Mouse (Mus musculus) adrenal gland (tissue): ENCODE measurements around the gene Pkd1.

Experiments used
- intact Hi-C: fragments of 180-260 bp; cut with DNase I; formaldehyde crosslinking; loops from one replicate; pipeline ENCODE4 v1.15.1; 2025
- long read RNA-seq, 2 experiments: library from polyadenylated mRNA; unstranded; transcript quantifications; one replicate each; pipeline ENCODE4 v2.0.0; 2020; ENCODE audit warnings: borderline replicate concordance in 1 of 2; ENCODE audit not compliant: insufficient replicate concordance in 1 of 2

The Pkd1 gene
- long read RNA-seq, experiment 1, partial matches to known transcripts = 2 of 6 reads
- long read RNA-seq, experiment 1, other reads (novel, unspliced or antisense) = 4 of 6 reads
- long read RNA-seq, experiment 2, partial matches to known transcripts = 5 of 10 reads
- long read RNA-seq, experiment 2, other reads (novel, unspliced or antisense) = 5 of 10 reads

- intact Hi-C loops = loop anchor here (5.0 kb wide), 1 partner anchor 102 kb away; the partner anchor contains the start of gene Slc9a3r2
Observed at GRCm38 (mm10) chr17:24549618-24550415, at the start of gene Pkd1. Gene Pkd1, plus strand, starts transcription at chr17:24549834.

DNA sequence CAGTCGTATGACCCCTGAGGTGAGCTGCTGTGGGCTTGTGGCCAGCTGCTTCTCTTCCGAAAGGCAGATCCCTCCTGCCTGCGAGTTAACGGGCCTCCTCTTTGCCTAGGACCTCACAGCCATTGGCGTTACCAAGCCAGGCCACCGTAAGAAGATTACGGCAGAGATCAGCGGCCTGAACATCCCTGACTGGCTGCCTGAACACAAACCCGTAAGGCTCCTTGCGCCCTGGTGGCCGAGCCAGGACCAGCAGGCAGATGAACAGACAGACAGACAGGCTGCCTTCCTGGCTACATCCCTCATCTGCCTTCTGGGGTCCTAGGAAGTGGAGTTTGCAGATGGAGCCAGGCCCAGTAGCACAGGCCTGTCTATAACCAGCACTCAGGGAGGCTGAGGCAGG, 47.4 kb upstream of the Pkd1 start:
- intact Hi-C loops = no loop called here

- intact Hi-C loops = no loop called here
Observed at GRCm38 (mm10) chr17:24504085-24504484, 45.5 kb upstream of the Pkd1 start.

- intact Hi-C loops = no loop called here
Observed at GRCm38 (mm10) chr17:24505286-24505955, 44.2 kb upstream of the Pkd1 start.

DNA sequence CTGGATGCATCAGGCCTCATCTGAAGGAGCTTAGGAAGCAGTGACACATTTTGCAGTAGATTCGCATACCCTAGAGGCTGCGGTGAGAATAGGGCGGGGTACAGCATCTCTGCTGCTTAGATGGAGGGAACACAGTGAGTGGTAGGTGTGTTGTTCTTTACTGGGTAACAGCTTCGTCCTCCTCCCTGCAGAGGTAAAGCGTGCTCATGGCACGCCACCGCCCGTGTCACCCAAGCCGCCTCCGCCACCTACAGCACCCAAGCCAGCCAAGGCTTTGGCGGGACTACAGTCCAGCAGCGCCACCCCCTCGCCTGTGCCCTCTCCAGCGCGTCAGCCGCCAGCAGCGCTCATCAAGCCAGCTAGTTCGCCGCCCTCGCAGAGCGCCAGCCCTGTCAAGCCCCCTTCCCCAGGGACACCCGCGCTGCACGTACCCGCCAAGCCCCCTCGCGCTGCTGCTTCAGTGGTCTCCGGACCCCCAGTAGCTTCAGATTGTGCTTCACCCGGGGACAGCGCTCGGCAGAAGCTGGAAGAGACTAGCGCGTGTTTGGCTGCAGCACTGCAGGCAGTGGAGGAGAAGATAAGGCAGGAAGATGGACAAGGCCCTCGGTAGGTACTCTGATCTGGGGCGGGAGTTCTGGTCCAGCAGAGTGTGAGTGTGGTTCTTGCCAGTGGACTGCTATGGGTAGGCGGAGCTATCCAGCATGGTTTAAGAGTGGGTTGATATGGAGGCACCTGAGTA, 43.1 kb upstream of the Pkd1 start:
- intact Hi-C loops = no loop called here

- intact Hi-C loops = no loop called here
Observed at GRCm38 (mm10) chr17:24507129-24507664, 42.4 kb upstream of the Pkd1 start.

- intact Hi-C loops = no loop called here
Observed at GRCm38 (mm10) chr17:24507806-24508460, 41.7 kb upstream of the Pkd1 start.

DNA sequence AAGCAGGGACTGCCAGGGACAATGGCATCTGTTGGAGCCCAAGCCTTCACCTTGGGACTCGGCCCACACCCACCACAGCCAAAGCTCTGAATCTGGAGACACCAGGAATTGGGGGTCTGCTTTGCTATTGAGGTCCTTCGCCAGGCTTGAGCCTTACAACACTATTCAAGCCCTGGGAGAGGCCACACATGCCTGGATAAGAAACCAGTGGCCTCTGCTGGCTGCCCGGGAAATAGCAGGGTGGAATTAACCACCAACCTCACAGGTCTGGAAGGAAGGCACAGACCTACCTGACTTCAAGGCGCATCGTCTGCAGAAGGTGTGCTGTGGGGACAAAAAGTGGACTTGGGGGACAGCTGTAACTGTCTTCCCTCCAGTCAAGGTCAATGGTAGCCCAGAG, 36.0 kb upstream of the Pkd1 start:
- intact Hi-C loops = loop anchor here (5.0 kb wide), 1 partner anchor 36 kb away; the partner anchor contains the start of gene Mlst8

DNA sequence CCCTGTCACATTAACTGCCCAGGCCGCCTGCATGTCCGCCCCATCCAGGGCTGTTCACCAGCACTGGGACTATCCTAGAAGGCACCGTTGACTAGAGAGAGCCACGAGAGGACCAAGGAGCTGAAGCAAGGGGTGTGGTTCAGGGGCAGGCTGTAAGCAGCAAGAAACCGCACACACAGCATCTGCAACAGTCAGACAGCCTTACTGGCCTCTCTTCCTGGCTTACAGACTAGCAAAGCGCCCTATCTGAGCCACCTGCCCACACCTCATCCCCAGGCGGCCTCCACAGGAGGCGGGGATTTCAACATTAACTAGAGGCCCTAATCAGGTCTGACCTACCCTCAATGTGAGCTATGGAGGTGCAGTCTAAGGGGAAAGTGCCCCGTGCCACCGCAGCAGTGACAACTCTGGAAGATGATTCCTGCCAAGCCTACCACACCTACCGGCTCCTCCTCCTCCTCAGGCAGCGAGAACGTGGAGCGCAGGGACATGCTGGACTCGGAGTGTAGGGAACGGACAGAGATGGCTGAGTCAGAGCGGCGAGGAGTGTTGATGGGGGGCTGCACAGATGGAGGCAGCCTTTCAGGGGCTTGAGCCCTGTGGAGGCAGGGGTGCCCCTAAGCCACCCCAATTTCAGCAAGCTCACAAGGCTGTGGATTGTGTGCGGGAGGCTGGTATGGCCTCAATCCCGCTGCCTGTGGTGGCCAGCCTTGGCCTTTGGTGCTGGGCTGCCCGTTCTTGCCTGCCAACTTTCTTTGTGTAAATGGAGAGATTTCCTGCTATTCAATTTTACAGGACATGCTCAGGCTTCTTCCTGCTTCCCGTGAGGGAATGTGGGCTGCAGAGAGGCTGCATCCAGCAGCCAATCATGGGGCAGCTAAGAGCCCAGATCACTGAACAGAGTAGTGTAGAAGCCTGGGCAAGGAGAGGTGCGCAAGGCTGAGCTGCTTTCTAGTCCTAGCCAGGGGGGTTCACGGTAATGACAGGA, 35.1 kb upstream of the Pkd1 start:
- intact Hi-C loops = loop anchor here (5.0 kb wide), 1 partner anchor 37 kb away; the partner anchor contains the start of gene Mlst8

GRCm38 (mm10) chr17:24520450-24520849, 29.2 kb upstream of the Pkd1 start:
- intact Hi-C loops = no loop called here

- intact Hi-C loops = no loop called here
Observed at GRCm38 (mm10) chr17:24524734-24525133, 24.9 kb upstream of the Pkd1 start.

GRCm38 (mm10) chr17:24527315-24527714, 22.3 kb upstream of the Pkd1 start:
- intact Hi-C loops = no loop called here

DNA sequence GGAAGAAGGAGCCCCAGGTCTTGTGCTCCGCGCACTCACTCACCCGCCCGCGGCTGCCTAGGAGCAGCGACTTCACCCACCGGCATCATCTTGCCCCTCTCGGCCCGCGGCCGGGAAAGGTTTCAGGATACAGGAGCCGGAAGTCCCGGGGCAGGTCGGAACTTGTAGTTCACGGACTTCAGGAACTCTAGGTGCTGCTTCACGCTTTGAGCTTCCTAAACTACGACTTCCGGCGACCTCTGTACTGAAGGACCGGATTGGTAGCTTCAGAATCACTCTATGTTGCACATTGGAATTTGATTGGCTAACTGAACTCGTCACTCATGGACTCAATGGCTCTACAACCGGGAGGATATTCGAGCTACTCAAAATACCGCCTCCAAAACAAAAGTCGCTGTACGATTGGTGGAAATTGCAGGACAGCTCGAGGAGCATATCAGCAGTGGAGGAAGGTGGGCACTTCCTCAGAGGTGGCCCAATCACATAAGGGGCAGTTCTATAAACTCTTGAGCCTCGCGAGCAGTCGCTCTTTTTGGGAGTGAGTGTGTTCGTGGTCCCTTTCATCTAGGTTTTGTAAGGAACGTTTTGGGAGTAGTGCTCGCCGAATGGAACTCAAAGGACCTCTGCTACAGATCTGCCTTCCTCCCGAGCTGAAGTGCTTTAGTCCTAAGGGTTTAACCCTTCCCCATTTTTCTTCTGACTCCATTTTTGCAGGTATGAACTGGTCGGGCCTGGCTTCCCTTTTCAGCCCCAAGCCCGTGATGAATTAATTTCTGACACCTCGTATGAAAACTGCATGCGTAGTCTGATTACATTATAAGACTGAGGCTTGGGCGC, 21.7 kb upstream of the Pkd1 start, which contains the start of gene Traf7:
Traf7 (minus strand) TSS at position 216 of the 837 bp plus-strand sequence.
- intact Hi-C loops = no loop called here

- intact Hi-C loops = no loop called here
Observed at GRCm38 (mm10) chr17:24528560-24528918, 21.1 kb upstream of the Pkd1 start.

DNA sequence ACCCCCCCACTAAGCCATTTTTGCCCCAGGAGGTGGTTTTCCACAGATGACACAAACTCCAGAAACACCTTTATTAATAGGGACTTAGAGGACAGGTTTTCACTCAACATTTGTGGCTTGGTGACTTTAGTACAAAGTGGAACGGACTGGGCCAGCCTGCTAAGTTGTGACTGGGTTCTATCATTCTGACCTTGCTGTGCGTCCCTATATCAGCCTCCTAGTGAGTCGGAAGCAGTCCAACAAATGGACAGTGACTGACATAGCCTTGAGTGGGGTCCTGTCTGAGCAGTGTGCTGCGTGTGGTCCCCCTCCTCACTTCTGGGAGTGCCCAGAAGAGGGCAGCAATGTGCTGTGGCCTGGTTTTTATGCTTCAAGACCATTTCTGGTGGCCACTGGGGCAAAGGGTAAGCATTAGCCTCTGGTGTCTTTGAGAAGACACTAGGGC, 20.6 kb upstream of the Pkd1 start:
- intact Hi-C loops = no loop called here

- intact Hi-C loops = loop anchor here (5.0 kb wide), 1 partner anchor 43 kb away; the partner anchor contains the start of gene Caskin1
Observed at GRCm38 (mm10) chr17:24529883-24530282, 19.8 kb upstream of the Pkd1 start.

DNA sequence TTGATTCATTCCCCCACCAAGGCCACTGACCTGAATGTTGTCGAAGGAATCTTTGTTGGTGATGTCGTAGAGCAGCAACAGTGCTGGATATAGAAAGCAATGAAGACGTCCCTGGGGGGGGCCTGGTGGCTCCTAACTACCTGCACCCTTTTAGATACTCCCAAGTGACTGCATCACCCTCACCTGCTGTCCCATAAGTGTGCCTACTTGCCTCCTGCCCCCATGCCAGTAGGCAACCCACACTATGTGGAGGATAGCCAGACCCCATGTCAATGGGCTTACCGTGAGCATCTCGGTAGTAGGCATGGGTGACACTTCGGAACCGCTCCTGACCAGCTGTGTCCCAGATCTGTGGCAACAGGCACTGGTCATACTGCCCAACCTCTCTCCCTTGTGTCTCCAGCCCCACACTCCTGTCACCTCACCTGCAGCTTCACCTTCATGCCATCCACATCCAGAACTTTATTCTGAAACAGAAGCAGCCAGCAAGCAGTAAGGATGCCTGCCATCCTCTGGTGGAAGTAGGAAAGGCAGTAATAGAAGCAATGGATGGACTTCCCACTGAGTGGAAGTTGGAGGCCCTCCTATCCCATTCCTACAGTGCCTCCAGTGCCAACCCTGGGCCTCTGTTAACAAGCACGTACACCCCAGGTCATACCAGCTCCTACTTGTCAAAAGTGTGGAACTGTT, 19.1 kb upstream of the Pkd1 start:
- intact Hi-C loops = loop anchor here (5.0 kb wide), 1 partner anchor 43 kb away; the partner anchor contains the start of gene Caskin1
